Mouse (Mus musculus) lung, postnatal 0 days (tissue): Measurements from ENCODE around the gene Plagl1. TPM values are rescaled to one million over a fixed set of nuclear protein-coding genes. Genes with fewer than 3 reads are reported as not detected.

ENCODE experiments used
- ATAC-seq: fragments of 200-750 bp; cut with Nextera tagmentation; 2 replicates; pipeline ENCODE4 v1.8.0; 2017; ENCODE audit warnings: moderate library complexity
- DNase-seq: peaks from one replicate; pipeline ENCODE4 v3.0.0-alpha.2; 2016; ENCODE audit warnings: low spot score
- H3K27ac ChIP-seq: fragments of 300-500 bp; sonication (generic); 2 replicates; pipeline ENCODE4 v1.5.1; 2014; ENCODE audit warnings: antibody characterized with exemption, mild to moderate bottlenecking, low read length, mixed read lengths
- H3K27me3 ChIP-seq: fragments of 300-500 bp; sonication (generic); replicated peaks from 2 replicates; pipeline ENCODE4 v1.6.1; 2014; ENCODE audit warnings: low read length, mixed read lengths; ENCODE audit not compliant: insufficient read depth
- H3K36me3 ChIP-seq: fragments of 300-500 bp; sonication (generic); 2 replicates; pipeline ENCODE4 v1.6.1; 2014; ENCODE audit warnings: low read length, mixed read lengths; ENCODE audit not compliant: insufficient read depth
- H3K4me1 ChIP-seq: fragments of 300-500 bp; sonication (generic); 2 replicates; pipeline ENCODE4 v1.6.1; 2014; ENCODE audit warnings: antibody characterized with exemption, low read depth, low read length, mixed read lengths; ENCODE audit not compliant: insufficient read depth
- H3K4me2 ChIP-seq: fragments of 300-500 bp; sonication (generic); replicated peaks from 2 replicates; pipeline ENCODE4 v1.6.1; 2014; ENCODE audit warnings: low read depth, mild to moderate bottlenecking, low read length, moderate library complexity, mixed read lengths
- H3K4me3 ChIP-seq: fragments of 300-500 bp; sonication (generic); 2 replicates; pipeline ENCODE4 v1.5.1; 2014; ENCODE audit warnings: low read depth, low read length
- H3K9ac ChIP-seq: fragments of 300-500 bp; sonication (generic); replicated peaks from 2 replicates; pipeline ENCODE4 v1.6.1; 2014; ENCODE audit warnings: low read depth, mild to moderate bottlenecking
- H3K9me3 ChIP-seq: fragments of 300-500 bp; sonication (generic); 2 replicates; pipeline ENCODE4 v1.6.1; 2016; ENCODE audit warnings: low read length, mixed read lengths
- CTCF ChIP-seq: IDR thresholded peaks from 2 replicates; pipeline ENCODE4 v1.5.1; 2016; ENCODE audit warnings: antibody characterized with exemption, mild to moderate bottlenecking
- EP300 ChIP-seq: IDR thresholded peaks from 2 replicates; pipeline ENCODE4 v1.6.1; 2016; ENCODE audit warnings: antibody characterized with exemption, mild to moderate bottlenecking, control low read depth
- WGBS: fragments of 180-500 bp; shearing (Covaris S2); extraction: QIAGEN DNeasy Blood & Tissue Kit; methylation state at CpG from one replicate; pipeline ENCODE4 v1.1.7; 2014; 5-methylcytosine and 5-hydroxymethylcytosine counted together
- polyA plus RNA-seq: library from polyadenylated mRNA; unstranded; fragments of >200 nt; fragmentation: Nextera tagmentation; extraction: Ambion mirVana; gene quantifications from 2 replicates; pipeline ENCODE4 v1.2.1, GENCODE M21; 2015

Gene Plagl1
- polyA plus RNA-seq, 1 experiment from 2014 or later: 43.4 TPM

- no peak overlapping the region for H3K27ac ChIP-seq
- WGBS: 41% methylated on average over 3 of the region's 3 CpGs
- TF ChIP-seq EP300 (no peak), CTCF (no peak)
- H3K4me2 ChIP-seq: no peak overlapping the region
- no peak for DNase-seq
- ATAC-seq: no peak
- H3K4me3 ChIP-seq: no peak overlapping the region
- H3K27me3 ChIP-seq: no peaks in the 10 kb centered on the region
- peaks cover 2% of the 10 kb centered on the region; the same call in 1 of the 2 replicates for H3K4me1 ChIP-seq
- H3K36me3 ChIP-seq: no peaks in the 10 kb centered on the region
- H3K9ac ChIP-seq: no peak overlapping the region
- H3K9me3 ChIP-seq: no peaks in the 10 kb centered on the region
Observed at GRCm38 (mm10) chr10:13112849-13113248, 52.5 kb downstream of the Plagl1 start.

DNA sequence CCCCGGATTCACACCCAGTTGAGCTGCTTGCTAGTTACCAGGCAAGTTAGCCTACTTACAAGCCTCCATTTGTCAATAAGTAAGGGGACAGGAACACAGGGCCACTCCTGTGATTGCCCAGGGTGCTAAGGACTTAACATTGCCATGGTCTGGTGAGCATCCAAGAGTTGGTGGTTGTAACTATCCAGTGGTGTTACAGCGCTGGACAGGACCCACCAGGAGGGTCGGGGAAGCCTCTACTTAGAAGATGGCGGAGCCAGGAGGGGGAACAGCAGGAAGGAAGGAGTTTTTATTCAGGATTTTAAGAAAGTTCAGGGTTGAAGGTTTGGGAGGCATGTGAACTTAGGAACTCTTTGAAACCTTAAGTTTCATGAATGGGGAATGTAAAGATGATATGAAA lies 53.3 kb downstream of the Plagl1 start:
- Histone ChIP-seq H3K4me2 (no peak overlapping the region), H3K27ac (no peak overlapping the region), H3K9ac (no peak overlapping the region), H3K27me3 (no peaks in the 10 kb centered on the region), H3K36me3 (no peaks in the 10 kb centered on the region), H3K4me3 (no peak overlapping the region), H3K4me1 (no peaks in the 10 kb centered on the region; the same call in 1 of the 2 replicates), H3K9me3 (no peaks in the 10 kb centered on the region)
- ATAC-seq (no peak), DNase-seq (no peak)
- TF ChIP-seq EP300 (no peak), CTCF (no peak)
- WGBS: 85% methylated on average over 4 of the region's 4 CpGs

DNA sequence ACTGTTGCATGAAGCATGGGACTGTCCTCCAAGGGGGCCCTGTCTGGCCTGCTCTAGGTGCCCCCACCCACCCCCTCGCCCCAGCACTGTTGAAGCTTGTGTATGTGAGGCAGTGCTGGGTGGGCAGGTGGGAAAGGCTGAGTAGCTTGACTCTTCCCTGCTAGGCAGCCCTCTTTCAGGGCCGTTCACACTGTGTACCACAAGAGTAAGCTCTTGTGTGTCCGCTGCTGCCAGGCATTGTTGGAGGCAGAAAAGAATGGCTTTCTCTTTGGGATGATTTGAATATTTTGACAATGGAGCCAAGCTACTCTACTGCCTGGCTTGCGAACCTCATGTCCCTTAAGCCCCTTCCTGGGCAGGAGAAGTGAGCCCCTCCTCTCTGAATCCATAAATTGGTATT lies 54.7 kb downstream of the Plagl1 start:
- H3K4me2 ChIP-seq: no peak overlapping the region
- no peak overlapping the region for H3K27ac ChIP-seq
- H3K4me1 ChIP-seq: no peaks in the 10 kb centered on the region; the same call in 1 of the 2 replicates
- H3K4me3 ChIP-seq: no peak overlapping the region
- ATAC-seq (no peak), DNase-seq (no peak)
- no peaks in the 10 kb centered on the region for H3K9me3 ChIP-seq
- H3K9ac ChIP-seq: no peak overlapping the region
- TF ChIP-seq EP300 (no peak), CTCF (no peak)
- WGBS: 75% methylated on average over 4 of the region's 4 CpGs
- no peaks in the 10 kb centered on the region for H3K27me3 ChIP-seq
- no peaks in the 10 kb centered on the region for H3K36me3 ChIP-seq

DNA sequence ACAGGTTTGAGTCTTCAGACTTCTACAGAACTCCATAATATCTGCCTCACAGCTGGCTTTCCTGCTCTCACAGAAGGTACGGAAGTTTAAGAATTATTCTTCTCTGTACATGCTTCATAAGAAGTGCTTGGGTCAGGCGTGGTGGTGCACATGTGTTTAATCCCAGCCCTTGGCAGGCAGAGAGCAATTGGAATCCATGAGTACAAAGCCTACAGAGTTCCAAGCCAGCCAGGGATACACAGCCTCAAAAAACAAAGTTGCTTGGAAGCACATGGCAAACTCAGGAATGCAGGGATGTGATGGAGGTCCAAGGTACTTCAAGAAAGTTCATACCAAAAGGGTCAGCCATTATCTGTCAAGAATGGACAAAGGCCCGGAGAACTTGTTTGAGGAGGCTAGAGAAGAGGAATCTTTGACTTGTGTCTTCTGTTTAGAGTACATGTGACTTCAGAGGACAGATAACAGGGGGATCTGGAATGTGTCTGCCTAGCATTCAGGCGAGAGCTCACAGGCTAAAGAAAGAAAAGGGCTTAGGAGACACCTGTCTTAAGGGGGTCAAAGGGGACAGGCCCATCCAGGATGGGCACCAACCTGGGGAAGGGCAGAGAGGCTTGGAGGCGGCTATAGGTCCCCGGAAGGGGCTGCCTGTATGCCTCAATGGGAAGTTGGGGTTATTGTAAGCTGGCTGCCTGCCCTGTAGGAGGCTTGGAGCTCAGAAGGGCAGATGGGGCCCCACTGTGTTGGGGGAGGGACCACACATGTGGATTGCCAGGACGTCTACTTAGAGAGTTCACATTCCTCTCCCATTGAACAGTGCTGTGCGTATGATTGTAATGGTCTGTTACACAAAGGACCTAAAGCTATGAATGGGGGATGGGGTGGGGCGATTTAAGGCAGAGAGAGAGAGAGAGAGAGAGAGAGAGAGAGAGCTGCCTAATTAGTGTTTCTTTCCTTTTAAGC lies 56.7 kb downstream of the Plagl1 start:
- H3K4me3 ChIP-seq: no peak overlapping the region
- no peaks in the 10 kb centered on the region; the same call in 1 of the 2 replicates for H3K4me1 ChIP-seq
- DNase-seq (no peak), ATAC-seq (no peak)
- H3K36me3 ChIP-seq: no peaks in the 10 kb centered on the region
- H3K9ac ChIP-seq: no peak overlapping the region
- no peaks in the 10 kb centered on the region for H3K27me3 ChIP-seq
- H3K27ac ChIP-seq: no peak overlapping the region
- WGBS: 40% methylated on average over 9 of the region's 9 CpGs
- TF ChIP-seq EP300 (no peak), CTCF (no peak)
- H3K4me2 ChIP-seq: no peak overlapping the region
- H3K9me3 ChIP-seq: no peaks in the 10 kb centered on the region

DNA sequence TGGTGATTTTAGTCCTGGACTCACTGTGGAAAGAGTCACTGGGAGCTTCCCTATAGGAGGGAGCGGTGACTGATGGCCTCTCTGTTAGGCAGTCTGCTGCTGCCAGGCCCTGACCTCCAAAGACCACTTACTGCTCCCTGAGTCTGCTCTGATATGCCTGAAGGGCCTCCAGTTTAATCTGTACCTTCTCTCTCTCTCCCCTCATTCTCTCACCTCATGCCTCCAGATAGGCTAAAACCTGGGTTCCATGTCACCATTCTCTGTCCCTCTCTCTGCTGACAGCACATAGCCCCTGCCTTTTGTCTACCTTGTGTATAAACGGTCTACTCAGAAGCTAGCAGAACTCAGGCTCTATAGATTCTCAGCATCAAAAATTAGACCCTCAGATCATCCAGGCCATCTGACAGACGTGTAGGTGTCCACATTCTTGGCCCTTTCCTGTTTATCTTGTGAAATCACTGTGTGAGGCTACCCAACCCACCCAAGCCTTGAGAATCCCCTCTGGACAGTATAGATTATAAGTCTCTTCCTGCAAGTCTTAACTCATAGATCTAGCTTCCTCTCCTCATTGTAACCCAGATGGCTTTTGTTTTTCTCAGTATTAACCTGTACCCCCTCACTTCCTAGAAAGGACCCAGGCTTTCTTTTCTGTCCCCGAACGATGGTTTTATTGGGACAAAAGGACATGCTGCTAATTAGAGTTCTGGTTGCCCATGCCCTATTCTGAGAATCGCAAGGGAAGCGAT lies 57.9 kb downstream of the Plagl1 start:
- Histone ChIP-seq H3K4me3 (no peak overlapping the region), H3K36me3 (no peaks in the 10 kb centered on the region), H3K27me3 (no peaks in the 10 kb centered on the region), H3K9me3 (no peaks in the 10 kb centered on the region), H3K27ac (no peak overlapping the region), H3K9ac (no peak overlapping the region), H3K4me2 (no peak overlapping the region), H3K4me1 (no peaks in the 10 kb centered on the region; the same call in 1 of the 2 replicates)
- ATAC-seq (peak; percentile 52), DNase-seq (peak; percentile 21)
- TF ChIP-seq CTCF (no peak), EP300 (0 out of 2 replicates have a peak, but pooled peaks have one; percentile 64)
- 68% methylated on average over 7 of the region's 7 CpGs for WGBS

GRCm38 (mm10) chr10:13118770-13119102 lies 58.4 kb downstream of the Plagl1 start:
- no peak overlapping the region for H3K9ac ChIP-seq
- peak; percentile 73 for ATAC-seq
- H3K4me2 ChIP-seq: no peak overlapping the region
- DNase-seq: peak; percentile 12
- no peak overlapping the region for H3K4me3 ChIP-seq
- no peaks in the 10 kb centered on the region for H3K27me3 ChIP-seq
- no peaks in the 10 kb centered on the region; the same call in 1 of the 2 replicates for H3K4me1 ChIP-seq
- WGBS: 63% methylated on average over 5 of the region's 5 CpGs
- H3K36me3 ChIP-seq: no peaks in the 10 kb centered on the region
- H3K9me3 ChIP-seq: no peaks in the 10 kb centered on the region
- TF ChIP-seq CTCF (no peak), EP300 (no peak; the same call in 1 of the 2 replicates)
- H3K27ac ChIP-seq: no peak overlapping the region
